Mouse (Mus musculus) thymus, postnatal 14 days (tissue): ENCODE measurements around the gene Vmn1r56.
"Not testable (repeated sequence)": the region's sequence is repeated elsewhere in the genome, so short reads cannot be mapped to it uniquely, and the experiment has no call there.

Experiments used
- DNase-seq: peaks from one replicate; pipeline ENCODE4 v3.0.0; 2021

Gene Vmn1r56

DNA sequence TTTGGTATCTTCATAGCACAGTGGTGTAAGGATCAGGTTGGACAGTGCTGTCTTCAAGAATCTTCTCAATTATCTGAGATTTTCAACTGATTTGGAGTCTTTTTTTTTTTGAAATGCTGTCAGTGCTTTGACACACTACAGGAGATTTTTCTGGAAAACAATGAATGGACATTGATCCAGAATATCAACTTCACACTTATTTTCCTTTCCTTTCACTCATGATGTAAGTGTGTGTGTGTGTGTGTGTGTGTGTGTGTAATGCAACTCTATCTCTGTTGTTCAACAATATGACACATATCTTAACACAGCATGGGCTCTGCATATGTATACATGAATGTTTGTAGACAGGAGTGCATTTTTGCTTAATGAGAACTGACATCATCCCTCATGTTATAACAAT lies at the start of gene Vmn1r56:
Gene Vmn1r56, minus strand, starts transcription at position 101 of the 400 bp plus-strand sequence.
- DNase-seq, result not testable (repeated sequence)

DNA sequence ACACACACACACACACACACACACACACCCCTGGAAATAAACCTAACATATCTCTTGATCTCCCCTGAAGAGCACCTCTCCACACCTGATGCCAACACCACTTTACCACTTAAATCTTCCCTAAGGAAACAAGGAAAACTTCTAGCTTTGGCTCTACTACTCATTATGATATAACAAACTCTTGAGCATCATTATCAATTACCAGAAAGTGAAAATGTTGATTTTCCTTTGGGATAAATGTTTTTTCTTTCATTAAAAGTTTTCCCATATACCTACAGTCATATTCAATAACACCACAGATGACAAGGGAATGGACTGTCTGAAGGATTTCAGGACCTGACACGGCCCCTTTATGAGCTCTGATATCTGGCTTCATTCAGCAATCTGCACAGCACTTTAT lies 21.6 kb upstream of the Vmn1r56 start, which contains the start of gene Vmn1r57:
Gene Vmn1r57, plus strand, starts transcription at position 301 of the 400 bp plus-strand sequence.
- DNase-seq, result not testable (repeated sequence)

DNA sequence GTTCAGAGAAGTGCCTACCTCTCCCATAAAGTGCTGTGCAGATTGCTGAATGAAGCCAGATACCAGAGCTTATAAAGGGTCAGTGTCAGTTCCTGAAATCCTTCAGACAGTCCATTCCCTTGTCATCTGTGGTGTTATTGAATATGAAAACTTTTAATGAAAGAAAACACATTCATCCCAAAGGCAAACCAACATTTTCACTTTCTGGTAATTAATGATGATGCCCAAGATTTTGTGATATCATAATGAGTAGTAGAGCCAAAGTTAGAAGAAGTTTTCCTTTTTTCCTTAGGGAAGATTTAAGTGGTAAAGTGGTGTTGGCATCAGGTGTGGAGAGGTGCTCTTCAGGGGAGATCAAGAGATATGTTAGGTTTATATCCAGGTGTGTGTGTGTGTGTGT lies 47.0 kb downstream of the Vmn1r56 start, which contains the start of gene Vmn1r55:
Gene Vmn1r55, minus strand, starts transcription at position 101 of the 400 bp plus-strand sequence.
- not testable (repeated sequence) for DNase-seq
